Mouse (Mus musculus): ENCODE measurements around the gene Rybp.

Rybp gene

GRCm38 (mm10) chr6:100288016-100288729 is 888 bp upstream of the Rybp start:
- no peak for DNase-seq (ENCODE audit: low read depth, low spot score)

DNA sequence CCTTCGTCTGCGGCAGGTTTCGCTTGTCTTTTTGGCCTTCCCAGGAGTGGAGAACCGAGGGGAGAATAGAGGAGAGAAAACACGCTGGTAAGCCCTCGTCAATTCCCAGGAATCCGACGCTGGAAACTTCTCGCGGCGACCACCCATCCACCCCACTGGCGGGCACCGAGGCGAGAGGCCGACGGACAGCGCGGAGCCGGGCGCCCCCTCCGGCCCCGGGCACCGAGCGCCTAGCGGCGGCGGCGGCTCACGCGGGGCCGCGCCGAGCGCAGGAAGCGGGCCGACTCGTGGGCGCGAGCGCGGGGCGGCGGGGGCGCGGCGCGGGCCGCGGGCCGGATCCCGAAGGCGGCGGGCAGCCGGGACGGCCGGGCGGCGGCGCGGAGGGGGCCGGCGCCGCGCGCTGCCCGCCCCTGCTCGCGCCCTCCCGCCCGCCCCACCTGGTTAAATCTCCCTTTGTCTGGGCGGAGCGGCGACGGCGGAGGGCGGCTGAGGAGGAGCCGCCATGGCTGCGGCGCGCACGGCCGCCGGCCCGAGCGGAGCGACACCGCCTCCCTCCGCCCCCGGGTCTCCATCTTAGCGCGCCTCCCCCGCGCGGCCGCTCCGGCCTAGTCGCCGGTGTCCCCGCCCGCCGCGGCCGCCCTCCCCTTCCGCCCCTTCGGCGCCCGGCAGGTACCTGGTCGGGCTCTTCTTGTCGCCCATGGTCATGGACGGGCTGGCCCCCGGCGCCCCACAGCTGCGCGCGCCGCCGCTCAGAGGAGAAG is 532 bp downstream of the Rybp start:
- DNase-seq (ENCODE audit: low read depth, low spot score): peak; percentile 64

GRCm38 (mm10) chr6:100285985-100286572 is 1.2 kb downstream of the Rybp start:
- no peak for DNase-seq (ENCODE audit: low read depth, low spot score)

GRCm38 (mm10) chr6:100278841-100279240 is 8.4 kb downstream of the Rybp start:
- DNase-seq (ENCODE audit: low read depth, low spot score): no peak

DNA sequence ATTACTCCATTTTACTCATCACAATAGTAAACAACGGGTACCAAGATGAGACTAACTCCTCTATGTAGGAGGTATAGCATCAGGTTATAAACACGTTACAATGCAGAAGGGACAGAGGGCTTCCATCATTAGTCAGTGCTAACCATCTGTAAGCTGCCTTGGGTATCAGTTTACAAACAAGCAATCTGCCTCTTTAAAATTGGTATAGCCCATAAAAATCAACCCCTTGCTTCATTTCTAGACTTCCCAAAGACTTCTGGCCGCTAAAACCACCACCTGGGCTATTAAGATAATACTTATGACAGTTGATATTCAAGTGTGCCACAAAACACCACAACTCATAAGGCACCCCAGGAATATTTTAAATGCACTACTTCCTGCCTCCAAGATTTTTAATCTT is 10.9 kb downstream of the Rybp start:
- DNase-seq (ENCODE audit: low read depth, low spot score): no peak

DNA sequence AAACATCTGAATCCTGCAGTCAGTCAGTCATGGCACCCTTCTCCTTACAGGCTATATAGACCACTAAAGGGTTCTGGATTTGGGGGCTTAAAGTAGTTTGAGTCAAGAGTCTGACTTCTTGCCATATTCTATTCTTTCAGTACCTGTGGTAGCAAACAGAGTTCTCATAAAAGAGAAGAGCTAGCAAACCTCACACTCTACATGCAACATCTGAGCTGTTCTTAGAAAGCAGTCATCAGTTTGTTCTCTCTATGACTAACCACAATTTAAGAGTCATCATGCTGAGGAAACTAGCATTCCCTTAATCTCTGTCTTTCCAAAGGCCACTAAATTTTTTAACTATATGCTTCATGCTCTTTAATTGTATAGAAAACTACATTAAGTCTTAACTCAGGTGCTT is 11.6 kb downstream of the Rybp start:
- DNase-seq (ENCODE audit: low read depth, low spot score): no peak

DNA sequence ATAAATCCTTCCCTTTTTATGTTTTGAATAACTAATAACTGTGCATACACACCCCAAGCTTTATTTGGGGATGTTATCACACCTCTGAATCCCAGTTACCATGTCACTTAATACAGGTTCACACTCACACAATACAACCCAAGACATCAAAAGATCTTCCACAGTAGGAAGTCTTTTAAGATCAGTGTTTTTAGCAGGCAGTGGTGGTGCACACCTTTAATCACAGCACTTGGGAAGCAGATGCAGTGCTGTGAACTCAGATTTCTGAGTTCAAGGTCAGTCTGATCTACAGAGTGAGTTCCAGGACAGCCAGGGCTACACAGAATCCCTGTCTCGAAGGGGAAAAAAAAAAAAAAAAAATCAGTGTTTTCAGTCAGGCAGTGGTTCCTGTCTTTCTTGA is 13.7 kb downstream of the Rybp start:
- DNase-seq (ENCODE audit: low read depth, low spot score): no peak

GRCm38 (mm10) chr6:100271992-100272391 is 15.3 kb downstream of the Rybp start:
- DNase-seq (ENCODE audit: low read depth, low spot score): no peak

DNA sequence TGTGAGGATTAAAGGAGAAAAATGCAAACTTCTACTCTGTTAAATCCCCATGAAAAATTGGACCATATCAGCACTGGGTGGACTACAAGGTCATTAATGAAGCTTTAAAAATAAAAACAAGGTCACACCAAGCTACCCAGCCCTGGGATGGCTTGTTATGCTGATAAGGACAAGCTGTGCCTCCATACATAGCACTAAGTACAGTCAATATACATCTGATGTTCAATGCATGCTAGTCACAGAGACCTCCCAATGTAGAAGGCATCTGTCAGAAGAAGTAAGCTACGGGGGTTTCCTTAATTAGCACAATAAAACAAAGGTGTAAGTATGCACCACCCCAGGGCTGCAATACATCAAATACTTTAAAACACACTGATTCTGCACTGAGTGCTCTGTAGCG is 16.5 kb downstream of the Rybp start:
- no peak for DNase-seq (ENCODE audit: low read depth, low spot score)

- no peak for DNase-seq (ENCODE audit: low read depth, low spot score)
These were observed 27.7 kb downstream of the Rybp start for GRCm38 (mm10) chr6:100259607-100260006.

GRCm38 (mm10) chr6:100258278-100258677 is 29.0 kb downstream of the Rybp start:
- no peak for DNase-seq (ENCODE audit: low read depth, low spot score)

GRCm38 (mm10) chr6:100255411-100255810 is 31.9 kb downstream of the Rybp start:
- no peak for DNase-seq (ENCODE audit: low read depth, low spot score)

- DNase-seq (ENCODE audit: low read depth, low spot score): no peak
These were observed 32.6 kb downstream of the Rybp start for GRCm38 (mm10) chr6:100254671-100255070.

DNA sequence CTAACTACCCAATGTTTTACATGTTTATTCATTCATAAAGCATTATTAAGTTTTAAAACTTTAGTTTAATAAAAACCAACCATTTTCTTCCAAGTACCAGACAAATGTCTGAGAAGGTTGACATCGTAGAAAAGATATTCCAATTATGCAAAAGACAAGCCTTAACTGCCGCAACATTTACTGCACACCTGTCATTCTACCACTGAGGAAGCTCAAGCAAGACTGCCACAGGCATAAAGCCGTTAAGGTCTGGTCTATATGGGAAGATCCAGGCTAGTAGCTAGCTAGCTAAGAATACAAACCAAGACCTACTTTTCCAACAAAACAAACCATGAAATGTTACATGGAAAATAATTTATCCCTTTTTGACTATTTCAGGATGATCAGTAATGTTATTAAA is 42.8 kb downstream of the Rybp start:
- no peak for DNase-seq (ENCODE audit: low read depth, low spot score)

DNA sequence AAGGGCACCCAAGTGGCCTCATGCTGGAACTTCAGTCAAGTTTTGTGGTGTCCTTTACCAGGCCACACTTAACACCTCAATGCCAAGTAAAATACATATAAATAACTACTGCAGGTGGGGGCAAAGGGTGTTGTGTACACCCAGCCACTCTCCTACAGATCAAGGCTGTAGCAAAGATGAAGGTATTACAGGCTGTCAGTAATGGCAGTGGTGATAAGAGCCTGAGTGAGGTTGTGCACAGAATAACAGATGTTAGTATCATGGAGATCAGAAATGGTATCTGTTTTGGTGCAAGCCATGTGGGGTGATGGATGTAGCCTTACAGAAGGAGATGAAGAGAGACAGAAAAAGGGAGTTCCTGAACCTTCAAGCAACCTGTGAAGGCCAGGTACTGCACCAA is 52.2 kb downstream of the Rybp start:
- DNase-seq (ENCODE audit: low read depth, low spot score): no peak

- DNase-seq (ENCODE audit: low read depth, low spot score): no peak
These were observed 53.8 kb downstream of the Rybp start for GRCm38 (mm10) chr6:100233522-100233921.

- DNase-seq (ENCODE audit: low read depth, low spot score): no peak
These were observed 54.2 kb downstream of the Rybp start for GRCm38 (mm10) chr6:100233061-100233460.

- DNase-seq (ENCODE audit: low read depth, low spot score): no peak
These were observed 61.1 kb downstream of the Rybp start for GRCm38 (mm10) chr6:100226204-100226603.

DNA sequence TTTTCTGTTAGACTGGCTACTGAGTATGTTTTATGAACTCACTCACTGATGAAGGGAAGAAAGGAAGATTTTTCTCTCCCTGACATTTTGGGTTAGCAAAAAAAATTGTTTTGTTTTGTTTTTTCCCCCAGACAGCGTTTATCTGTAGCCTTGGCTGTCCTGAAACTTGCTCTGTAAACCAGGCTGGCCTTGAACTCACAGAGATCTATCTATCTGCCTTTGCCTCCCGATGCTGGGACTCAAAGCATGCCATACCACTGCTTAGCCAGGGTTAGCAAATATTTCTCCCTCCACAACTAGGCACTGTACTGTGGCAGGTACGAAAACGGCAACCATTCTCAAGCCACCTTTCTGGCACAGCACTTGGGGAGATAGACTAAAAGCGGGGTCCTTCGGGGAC is 63.4 kb downstream of the Rybp start:
- DNase-seq (ENCODE audit: low read depth, low spot score): no peak

GRCm38 (mm10) chr6:100223435-100223834 is 63.9 kb downstream of the Rybp start:
- DNase-seq (ENCODE audit: low read depth, low spot score): no peak

- DNase-seq (ENCODE audit: low read depth, low spot score): no peak
These were observed 64.4 kb downstream of the Rybp start for GRCm38 (mm10) chr6:100222927-100223326.

DNA sequence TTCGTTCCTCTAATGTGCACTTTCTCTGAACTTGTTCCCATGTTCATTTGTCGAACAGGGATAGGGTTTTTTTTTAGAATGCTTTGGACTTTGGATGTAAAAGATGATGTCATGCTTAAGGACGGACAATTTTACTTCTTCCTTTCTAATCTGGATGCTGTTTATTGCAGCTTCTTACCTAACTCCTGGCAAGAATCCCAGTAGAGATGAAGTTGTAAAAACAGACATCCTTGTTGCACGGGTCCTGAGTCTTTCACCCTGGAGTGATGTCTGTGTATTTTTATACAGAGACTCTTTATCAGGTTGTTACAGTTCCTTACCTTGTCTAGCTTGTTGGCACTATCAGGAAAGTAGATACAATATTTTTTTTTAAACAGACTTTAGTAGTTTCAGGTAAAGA is 65.5 kb downstream of the Rybp start:
- no peak for DNase-seq (ENCODE audit: low read depth, low spot score)

Measured in retina, postnatal 7 days (tissue).